Mouse (Mus musculus) cerebellum, adult 2 months (tissue): ENCODE measurements around the gene Denr.

Experiments used
- CTCF ChIP-seq: fragments of 200-500 bp; IDR thresholded peaks from 2 replicates; pipeline ENCODE4 v1.5.1; 2011; ENCODE audit warnings: low read depth, mild to moderate bottlenecking, control low read depth, low read length, moderate library complexity, borderline replicate concordance; ENCODE audit not compliant: insufficient read depth
- POLR2A ChIP-seq: fragments of 200-500 bp; IDR thresholded peaks from 2 replicates; pipeline ENCODE4 v1.6.1; 2011; ENCODE audit warnings: low read length, control low read depth, borderline replicate concordance; ENCODE audit not compliant: insufficient read depth

GRCm38 (mm10) chr5:123869615-123870014, 37.4 kb upstream of the Denr start:
- TF ChIP-seq CTCF (no peak), POLR2A (no peak)
